Mouse (Mus musculus) MEL (cell line): ENCODE measurements around the gene Brsk2. TPM values are rescaled to one million over a fixed set of nuclear protein-coding genes. Genes with fewer than 3 reads are reported as not detected.

Experiments
- DNase-seq: peaks from one replicate; pipeline ENCODE4 v3.0.0; 2011; ENCODE audit warnings: low read depth, low spot score
- H3K27ac ChIP-seq: 2 replicates; pipeline ENCODE4 v1.5.1; 2012; ENCODE audit warnings: low read depth, mild to moderate bottlenecking, control low read depth, low read length, moderate library complexity; ENCODE audit not compliant: control insufficient read depth
- H3K27me3 ChIP-seq, 2 experiments: fragments of 150-350 bp in 1 of 2; sonication (generic) in 1 of 2; 2 replicates each; pipeline ENCODE4 v1.6.1; 2012; ENCODE audit warnings: low read length in 2 of 2, mild to moderate bottlenecking in 2 of 2, improper control_type of control experiment in 1 of 2, moderate library complexity in 1 of 2; ENCODE audit not compliant: insufficient read depth in 2 of 2, control insufficient read depth in 1 of 2
- H3K36me3 ChIP-seq, 2 experiments: 2 replicates each; pipeline ENCODE4 v1.6.1; 2012 to 2014; ENCODE audit warnings: low read length in 2 of 2, improper control_type of control experiment in 1 of 2, inconsistent platforms in 1 of 2, mild to moderate bottlenecking in 1 of 2; ENCODE audit not compliant: insufficient read depth in 2 of 2, control insufficient read depth in 1 of 2
- H3K4me1 ChIP-seq, 2 experiments: fragments of 150-350 bp in 1 of 2; sonication (generic) in 1 of 2; 2 replicates each; pipeline ENCODE4 v1.6.1; 2012; ENCODE audit warnings: low read length in 2 of 2, improper control_type of control experiment in 1 of 2, mild to moderate bottlenecking in 1 of 2; ENCODE audit not compliant: insufficient read depth in 2 of 2, control insufficient read depth in 1 of 2
- H3K4me3 ChIP-seq, 2 experiments: fragments of 150-350 bp in 1 of 2; sonication (generic) in 1 of 2; 2 replicates each; pipeline ENCODE4 v1.5.1; 2012; ENCODE audit warnings: low read depth in 2 of 2, low read length in 2 of 2, mild to moderate bottlenecking in 2 of 2, moderate library complexity in 2 of 2, control low read depth in 1 of 2, improper control_type of control experiment in 1 of 2; ENCODE audit not compliant: control insufficient read depth in 1 of 2, insufficient read depth in 1 of 2
- H3K79me2 ChIP-seq: 2 replicates; pipeline ENCODE4 v1.6.1; 2012; ENCODE audit warnings: mild to moderate bottlenecking, low read length, moderate library complexity; ENCODE audit not compliant: control insufficient read depth, poor library complexity, insufficient read depth
- H3K9ac ChIP-seq: 2 replicates; pipeline ENCODE4 v1.6.1; 2012; ENCODE audit warnings: low read depth, mild to moderate bottlenecking, control low read depth, low read length, moderate library complexity; ENCODE audit not compliant: control insufficient read depth, poor library complexity, severe bottlenecking
- H3K9me3 ChIP-seq: fragments of 150-350 bp; sonication (generic); replicated peaks from 2 replicates; pipeline ENCODE4 v1.6.1; 2012; ENCODE audit warnings: mild to moderate bottlenecking, low read length, improper control_type of control experiment, moderate library complexity; ENCODE audit not compliant: insufficient read depth
- BHLHE40 ChIP-seq: IDR thresholded peaks from 2 replicates; pipeline ENCODE4 v1.6.1; 2012; ENCODE audit warnings: low read depth, mild to moderate bottlenecking, inconsistent platforms, low read length, improper control_type of control experiment, borderline replicate concordance
- CTCF ChIP-seq, 3 experiments: IDR thresholded peaks in 2 of 3; conservative IDR thresholded peaks in 1 of 3; 2 replicates each; pipeline ENCODE4 v1.5.1; 2011 to 2012; ENCODE audit warnings: low read length in 3 of 3, low read depth in 2 of 3, mild to moderate bottlenecking in 2 of 3, improper control_type of control experiment in 1 of 3, inconsistent platforms in 1 of 3, mixed read lengths in 1 of 3, moderate library complexity in 1 of 3; ENCODE audit not compliant: control insufficient read depth in 1 of 3, insufficient read depth in 1 of 3, poor library complexity in 1 of 3, severe bottlenecking in 1 of 3
- EP300 ChIP-seq, 2 experiments: IDR thresholded peaks; 2 replicates each; pipeline ENCODE4 v1.6.1; 2011; ENCODE audit warnings: improper control_type of control experiment in 2 of 2, low read length in 2 of 2, low read depth in 1 of 2, mild to moderate bottlenecking in 1 of 2
- GATA1 ChIP-seq: IDR thresholded peaks from 2 replicates; pipeline ENCODE4 v1.6.1; 2011; ENCODE audit warnings: low read depth, low read length, improper control_type of control experiment
- JUND ChIP-seq: IDR thresholded peaks from 2 replicates; pipeline ENCODE4 v1.6.1; 2011; ENCODE audit warnings: low read depth, mild to moderate bottlenecking, improper control_type of control experiment, low read length
- KAT2A ChIP-seq: conservative IDR thresholded peaks from 2 replicates; pipeline ENCODE4 v1.6.1; 2012; ENCODE audit warnings: low read depth, low read length, improper control_type of control experiment, inconsistent platforms
- MAFK ChIP-seq: IDR thresholded peaks from 2 replicates; pipeline ENCODE4 v1.6.1; 2011; ENCODE audit warnings: low read depth, mild to moderate bottlenecking, low read length, improper control_type of control experiment, borderline replicate concordance
- MAX ChIP-seq: IDR thresholded peaks from 2 replicates; pipeline ENCODE4 v1.6.1; 2011; ENCODE audit warnings: low read length, improper control_type of control experiment
- MAZ ChIP-seq: IDR thresholded peaks from 2 replicates; pipeline ENCODE4 v1.6.1; 2012; ENCODE audit warnings: low read depth, mild to moderate bottlenecking, inconsistent platforms, low read length, improper control_type of control experiment
- NELFE ChIP-seq: IDR thresholded peaks from 2 replicates; pipeline ENCODE4 v1.6.1; 2011; ENCODE audit warnings: low read depth, low read length, improper control_type of control experiment
- NRF1 ChIP-seq: IDR thresholded peaks from 2 replicates; pipeline ENCODE4 v1.6.1; 2014; ENCODE audit warnings: low read depth, mild to moderate bottlenecking, inconsistent platforms, low read length, improper control_type of control experiment, moderate library complexity; ENCODE audit not compliant: poor library complexity, insufficient read depth, severe bottlenecking
- POLR2AphosphoS2 ChIP-seq: IDR thresholded peaks from 2 replicates; pipeline ENCODE4 v1.6.1; 2011; ENCODE audit warnings: low read length, improper control_type of control experiment
- POLR2AphosphoS5 ChIP-seq: IDR thresholded peaks from 2 replicates; pipeline ENCODE4 v1.6.1; 2012; ENCODE audit warnings: low read depth, borderline replicate concordance, mild to moderate bottlenecking, inconsistent platforms, low read length, moderate library complexity, mixed read lengths
- RAD21 ChIP-seq: IDR thresholded peaks from 2 replicates; pipeline ENCODE4 v1.6.1; 2011; ENCODE audit warnings: mild to moderate bottlenecking, low read depth, low read length, improper control_type of control experiment
- RCOR1 ChIP-seq: IDR thresholded peaks from 2 replicates; pipeline ENCODE4 v1.6.1; 2012; ENCODE audit warnings: low read depth, mild to moderate bottlenecking, inconsistent platforms, low read length, improper control_type of control experiment
- SMC3 ChIP-seq: IDR thresholded peaks from 2 replicates; pipeline ENCODE4 v1.6.1; 2011; ENCODE audit warnings: low read depth, low read length, improper control_type of control experiment
- UBTF ChIP-seq: IDR thresholded peaks from 2 replicates; pipeline ENCODE4 v1.6.1; 2012; ENCODE audit warnings: low read depth, mild to moderate bottlenecking, inconsistent platforms, low read length, improper control_type of control experiment, moderate library complexity, borderline replicate concordance; ENCODE audit not compliant: insufficient read depth
- USF1 ChIP-seq: IDR thresholded peaks from 2 replicates; pipeline ENCODE4 v1.6.1; 2014; ENCODE audit warnings: low read depth, mild to moderate bottlenecking, inconsistent platforms, low read length, improper control_type of control experiment, moderate library complexity
- USF2 ChIP-seq, 2 experiments: IDR thresholded peaks; 2 replicates each; pipeline ENCODE4 v1.6.1; 2011 to 2012; ENCODE audit warnings: improper control_type of control experiment in 2 of 2, low read length in 2 of 2, borderline replicate concordance in 1 of 2, inconsistent platforms in 1 of 2, low read depth in 1 of 2, mild to moderate bottlenecking in 1 of 2; ENCODE audit not compliant: insufficient read depth in 1 of 2
- ZC3H11A ChIP-seq: IDR thresholded peaks from 2 replicates; pipeline ENCODE4 v1.6.1; 2012; ENCODE audit warnings: low read depth, mild to moderate bottlenecking, inconsistent platforms, low read length, improper control_type of control experiment
- ZNF384 ChIP-seq: IDR thresholded peaks from 2 replicates; pipeline ENCODE4 v1.6.1; 2012; ENCODE audit warnings: low read depth, mild to moderate bottlenecking, inconsistent platforms, low read length, improper control_type of control experiment
- polyA plus RNA-seq, 2 experiments: library from polyadenylated mRNA; stranded (reverse) in 1 of 2; unstranded in 1 of 2; fragments of >175 nt in 1 of 2; fragments of >200 nt in 1 of 2; gene quantifications; 2 replicates each; pipeline versions ENCODE4 v1.2.1 to v1.2.4; 2012; ENCODE audit warnings: low replicate concordance in 2 of 2, low read depth in 1 of 2; ENCODE audit not compliant: insufficient read length in 2 of 2, insufficient read depth in 1 of 2, missing spikeins in 1 of 2
- total RNA-seq: library from RNA; depleted of rRNA; stranded (reverse); fragments of 300-350 nt; gene quantifications from 2 replicates; pipeline ENCODE4 v1.2.3, GENCODE M21; 2012

Brsk2 gene
- total and polyA plus RNA-seq, 3 experiments = 0.13 to 0.19 TPM; not detected in 1

DNA sequence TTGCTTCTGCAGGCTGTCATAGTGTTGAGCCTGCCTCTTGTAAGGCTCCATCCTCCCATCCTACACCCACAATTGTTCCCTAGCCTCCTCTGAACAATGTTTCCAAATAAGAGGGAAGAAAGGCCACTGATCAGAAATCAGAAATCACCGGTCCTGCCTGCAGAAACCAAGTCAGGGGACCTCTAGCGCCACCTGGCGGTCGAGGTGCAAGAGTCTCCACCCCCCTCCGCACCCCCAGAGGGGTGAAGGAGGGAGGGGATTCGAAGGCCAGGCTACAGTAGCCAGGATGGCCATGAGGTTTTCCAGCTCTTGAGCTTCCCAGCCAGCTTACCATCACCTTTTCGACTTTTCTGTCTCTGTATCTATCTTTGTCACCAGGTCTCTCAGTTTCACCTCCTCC, 24.6 kb upstream of the Brsk2 start:
- Histone ChIP-seq H3K79me2 (no peaks in the 10 kb centered on the region), H3K9me3 (no peaks in the 10 kb centered on the region), H3K36me3 (no peaks in the 10 kb centered on the region)
- peak; percentile 55 for DNase-seq
- TF ChIP-seq ZNF384 = no peak
- no peak for TF ChIP-seq JUND
- peak; percentile 84 for TF ChIP-seq MAZ
- TF ChIP-seq CTCF (IDR thresholded peaks at IDR 0.05 in 2 of 3, conservative IDR thresholded peaks at IDR 0.05 in 1 of 3; ENCODE audit: control insufficient read depth in 1 of 3, insufficient read depth in 1 of 3, low read depth in 2 of 3, low read length in 3 of 3, poor library complexity in 1 of 3, severe bottlenecking in 1 of 3) = peak; percentile 90 to 97 (median 92)
- no peak for TF ChIP-seq EP300 (IDR thresholded peaks at IDR 0.05; ENCODE audit: low read depth in 1 of 2, low read length in 2 of 2)
- TF ChIP-seq KAT2A = no peak
- no peak for TF ChIP-seq NELFE
- TF ChIP-seq POLR2AphosphoS2 = no peak
- TF ChIP-seq RCOR1 = no peak
- peak; percentile 77 for TF ChIP-seq RAD21
- peak; percentile 97 for TF ChIP-seq SMC3
- no peak for TF ChIP-seq BHLHE40
- peak; percentile 80 for TF ChIP-seq ZC3H11A
- TF ChIP-seq, all 39 proteins: peak for 5
- Histone ChIP-seq H3K9ac (no peak overlapping the region), H3K4me3 (no peak overlapping the region), H3K27ac (no peak overlapping the region), H3K4me1 (no peaks in the 10 kb centered on the region), H3K27me3 (peaks cover 0 to 1% of the 10 kb centered on the region in 2 experiments; a peak in 2 of 4 replicates)

DNA sequence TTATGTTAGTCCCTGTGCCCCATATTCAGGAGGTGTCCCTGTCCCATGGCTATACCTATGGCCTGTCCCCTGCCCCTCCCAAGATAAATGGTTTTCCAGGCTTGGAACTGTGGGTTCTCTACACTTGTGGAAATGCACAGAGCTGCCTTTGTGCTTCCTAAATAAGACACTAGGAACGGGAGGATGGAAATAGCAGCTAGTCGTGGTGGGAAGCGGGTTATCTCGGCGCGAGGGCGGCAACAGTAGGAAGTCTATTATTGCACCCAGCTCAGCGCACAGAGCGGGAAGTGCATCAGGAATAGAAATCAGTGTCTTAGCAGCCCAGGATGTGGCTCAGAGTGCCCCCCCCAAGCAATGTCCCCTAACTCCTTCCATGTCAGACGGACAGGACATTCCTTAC, 20.9 kb upstream of the Brsk2 start:
- TF ChIP-seq NRF1 = no peak
- TF ChIP-seq MAX = no peak
- no peak for TF ChIP-seq RAD21
- no peak for TF ChIP-seq SMC3
- TF ChIP-seq POLR2AphosphoS5 = no peak
- TF ChIP-seq USF2 (IDR thresholded peaks at IDR 0.05; ENCODE audit: borderline replicate concordance in 1 of 2, insufficient read depth in 1 of 2, low read depth in 1 of 2, low read length in 2 of 2) = no peak
- no peak for TF ChIP-seq GATA1
- no peak for TF ChIP-seq POLR2AphosphoS2
- no peak for TF ChIP-seq MAFK
- no peak for TF ChIP-seq USF1
- TF ChIP-seq RCOR1 = no peak
- TF ChIP-seq EP300 (IDR thresholded peaks at IDR 0.05; ENCODE audit: low read depth in 1 of 2, low read length in 2 of 2) = no peak
- TF ChIP-seq BHLHE40 = no peak
- TF ChIP-seq UBTF = no peak
- no peak for TF ChIP-seq JUND
- TF ChIP-seq, all 39 proteins: peak for 0
- DNase-seq = no peak
- no peak overlapping the region for H3K27ac ChIP-seq
- H3K36me3 ChIP-seq = no peaks in the 10 kb centered on the region
- no peaks in the 10 kb centered on the region for H3K4me1 ChIP-seq
- H3K79me2 ChIP-seq = no peaks in the 10 kb centered on the region
- H3K4me3 ChIP-seq = no peak overlapping the region
- H3K27me3 ChIP-seq = peaks cover 3% of the 10 kb centered on the region in 2 experiments; a peak in 3 of 4 replicates
- H3K9me3 ChIP-seq = no peaks in the 10 kb centered on the region
- no peak overlapping the region for H3K9ac ChIP-seq
